Comparison of ENCODE assay signal across 26 mouse cellular contexts in genomic region chr7:133891796-133892195, GRCm38 (mm10).
DNase-seq lines count a peak whose midpoint lies in the region; ATAC-seq and TF ChIP-seq lines count a peak whose summit lies in the region.
"Had no signal": no experiment of that assay in that cellular context is flagged by ENCODE, and none has a peak within 500 bp of the region (broad histone marks: within the 10 kb centered on the region; RNA-seq: fewer than 3 reads in every experiment).

No protein-coding gene starts in this region.

- no peaks in the 10 kb centered on the region for H3K36me3 ChIP-seq in heart, adult 2 months (ENCODE audit: control insufficient read depth, insufficient read depth, low read length)
- H3K36me3 ChIP-seq in neural tube, embryonic 15.5 days = no peaks in the 10 kb centered on the region
- H3K36me3 ChIP-seq: forebrain, embryonic 10.5 days; G1E; heart, embryonic 13.5 days had no signal

- H3K4me2 ChIP-seq in neural tube, embryonic 15.5 days = no peak overlapping the region
- H3K4me2 ChIP-seq: forebrain, embryonic 13.5 days; heart, embryonic 13.5 days; hindbrain, embryonic 14.5 days had no signal

- no peak for TF ChIP-seq CTCF in heart, adult 2 months (IDR thresholded peaks at IDR 0.05)

- DNase-seq in adrenal gland, adult 2 months = peak; percentile 33
- no peak for DNase-seq in adrenal gland, postnatal 4 days (ENCODE audit: low spot score in 2 of 2)
- peak; percentile 44 for DNase-seq in heart, adult 11 months
- no peak for DNase-seq in heart, adult 2 months
- peak; percentile 9 for DNase-seq in neural tube, embryonic 10.5 days (ENCODE audit: extremely low spot score, low spot score)
- no peak for DNase-seq in gastrocnemius, postnatal 10 days
- DNase-seq: B cell, adult 2 months; cerebellum, adult 18-20 months; cerebellum, adult 9-10 months; cerebellum, postnatal 14 days; gastrocnemius, postnatal 14 days; heart, adult 18-20 months; heart, postnatal 14 days; heart, postnatal 4 days; kidney, adult 11 months had no signal

- no peak overlapping the region for H3K9ac ChIP-seq in heart, adult 2 months (ENCODE audit: low read depth, low read length)
- H3K9ac ChIP-seq in neural tube, embryonic 15.5 days (replicated peaks) = no peak overlapping the region
- H3K9ac ChIP-seq: forebrain, embryonic 13.5 days; heart, embryonic 13.5 days; hindbrain, embryonic 14.5 days had no signal

- H3K9me3 ChIP-seq in neural tube, embryonic 15.5 days (replicated peaks) = no peaks in the 10 kb centered on the region
- H3K9me3 ChIP-seq: forebrain, embryonic 10.5 days; forebrain, embryonic 13.5 days; heart, embryonic 10.5 days; heart, embryonic 13.5 days had no signal

- H3K4me1 ChIP-seq in heart, adult 2 months (ENCODE audit: control insufficient read depth, insufficient read depth, low read length) = no peaks in the 10 kb centered on the region; the same call in 1 of the 2 replicates
- no peaks in the 10 kb centered on the region for H3K4me1 ChIP-seq in neural tube, embryonic 15.5 days
- H3K4me1 ChIP-seq: forebrain, embryonic 10.5 days; forebrain, embryonic 13.5 days had no signal

- intact Hi-C loops in heart, adult 2 months (cut with DNase I) = no loop called here

- 65% methylated on average over 4 of the region's 4 CpGs for WGBS in heart, adult 2 months
- 81% methylated on average over 4 of the region's 4 CpGs for WGBS in neural tube, embryonic 15.5 days

- no peak for TF ChIP-seq EP300 in heart, adult 2 months (IDR thresholded peaks at IDR 0.05; ENCODE audit: insufficient read depth, low read depth, low read length)

- H3K4me3 ChIP-seq in heart, adult 2 months = no peak overlapping the region
- H3K4me3 ChIP-seq in neural tube, embryonic 15.5 days (replicated peaks) = no peak overlapping the region
- H3K4me3 ChIP-seq: forebrain, embryonic 10.5 days; forebrain, embryonic 13.5 days; heart, embryonic 10.5 days; heart, embryonic 13.5 days had no signal

- no peak overlapping the region for H3K27ac ChIP-seq in heart, adult 2 months
- no peak overlapping the region for H3K27ac ChIP-seq in neural tube, embryonic 15.5 days (replicated peaks)
- H3K27ac ChIP-seq: forebrain, embryonic 10.5 days; forebrain, embryonic 13.5 days; heart, embryonic 10.5 days; heart, embryonic 13.5 days; hindbrain, embryonic 14.5 days; hindbrain, postnatal 0 days had no signal

- H3K79me2 ChIP-seq in heart, adult 2 months (replicated peaks; ENCODE audit: control insufficient read depth, insufficient read depth, low read length) = no peaks in the 10 kb centered on the region

- no peak for TF ChIP-seq POLR2A in heart, adult 2 months (IDR thresholded peaks at IDR 0.05; ENCODE audit: insufficient read depth, low read depth, low read length)

- ATAC-seq in neural tube, embryonic 15.5 days (ENCODE audit: low FRiP score) = no peak
- ATAC-seq: forebrain, embryonic 13.5 days; forebrain, embryonic 16.5 days; hindbrain, postnatal 0 days; inflammation-experienced regulatory T-cells, adult 6 months; Patski had no signal

- no peaks in the 10 kb centered on the region for H3K27me3 ChIP-seq in heart, adult 2 months (ENCODE audit: control insufficient read depth, insufficient read depth, low read length)
- no peaks in the 10 kb centered on the region for H3K27me3 ChIP-seq in neural tube, embryonic 15.5 days (replicated peaks)
- H3K27me3 ChIP-seq: forebrain, embryonic 13.5 days; heart, embryonic 13.5 days; Patski had no signal

Comparison
In these comparisons a context has a peak if more than half of its experiments do, and no peak if none do; other contexts are left out.
1. DNase-seq: peak in adrenal gland, adult 2 months (single experiment), heart, adult 11 months (single experiment) and neural tube, embryonic 10.5 days (single experiment); none in adrenal gland, postnatal 4 days (0 of 2), heart, adult 2 months (0 of 2) and gastrocnemius, postnatal 10 days (single experiment).